Mouse (Mus musculus): ENCODE data around the gene Ndc80.
"Not testable (repeated sequence)": the region's sequence is repeated elsewhere in the genome, so short reads cannot be mapped to it uniquely, and the experiment has no call there.

Gene Ndc80

GRCm38 (mm10) chr17:71526711-71527564 is at the start of gene Ndc80:
TSS of gene Ndc80 (minus strand) at chr17:71526857.
- DNase-seq: peak; percentile 98

- DNase-seq: no peak
These were observed 35.0 kb upstream of the Ndc80 start for GRCm38 (mm10) chr17:71561631-71562030.

- peak; percentile 9 for DNase-seq
These were observed 26.2 kb upstream of the Ndc80 start for GRCm38 (mm10) chr17:71552901-71553300.

GRCm38 (mm10) chr17:71551757-71552451 is 25.2 kb upstream of the Ndc80 start, which contains the start of gene Spdya:
TSS of gene Spdya (plus strand) at chr17:71552061.
- DNase-seq: peak; percentile 91

GRCm38 (mm10) chr17:71551350-71551749 is 24.7 kb upstream of the Ndc80 start:
- no peak for DNase-seq

- DNase-seq: no peak
These were observed 21.9 kb upstream of the Ndc80 start for GRCm38 (mm10) chr17:71548586-71548985.

- DNase-seq: no peak
These were observed 10.5 kb upstream of the Ndc80 start for GRCm38 (mm10) chr17:71537164-71537563.

- not testable (repeated sequence) for DNase-seq
These were observed 8.9 kb upstream of the Ndc80 start for GRCm38 (mm10) chr17:71535595-71535994.

GRCm38 (mm10) chr17:71528042-71528441 is 1.4 kb upstream of the Ndc80 start:
- DNase-seq: no peak

GRCm38 (mm10) chr17:71526302-71526708 is 352 bp downstream of the Ndc80 start:
- no peak for DNase-seq

GRCm38 (mm10) chr17:71510297-71510696 is 16.4 kb downstream of the Ndc80 start:
- no peak for DNase-seq

GRCm38 (mm10) chr17:71506832-71507231 is 19.8 kb downstream of the Ndc80 start:
- DNase-seq: no peak

GRCm38 (mm10) chr17:71495784-71496183 is 30.9 kb downstream of the Ndc80 start:
- DNase-seq: no peak

- no peak for DNase-seq
These were observed 35.3 kb downstream of the Ndc80 start for GRCm38 (mm10) chr17:71491332-71491686.

- no peak for DNase-seq
These were observed 35.9 kb downstream of the Ndc80 start for GRCm38 (mm10) chr17:71490666-71491331.

GRCm38 (mm10) chr17:71489703-71490461 is 36.8 kb downstream of the Ndc80 start:
- no peak for DNase-seq

- no peak for DNase-seq
These were observed 40.3 kb downstream of the Ndc80 start for GRCm38 (mm10) chr17:71486231-71486851.

GRCm38 (mm10) chr17:71485791-71486230 is 40.8 kb downstream of the Ndc80 start:
- no peak for DNase-seq

- no peak for DNase-seq
These were observed 41.9 kb downstream of the Ndc80 start for GRCm38 (mm10) chr17:71484711-71485110.

- no peak for DNase-seq
These were observed 43.1 kb downstream of the Ndc80 start for GRCm38 (mm10) chr17:71483418-71484060.

- DNase-seq: no peak
These were observed 47.2 kb downstream of the Ndc80 start for GRCm38 (mm10) chr17:71479381-71479901.
